ENCODE assay signal across 23 mouse cellular contexts in the genomic region with DNA sequence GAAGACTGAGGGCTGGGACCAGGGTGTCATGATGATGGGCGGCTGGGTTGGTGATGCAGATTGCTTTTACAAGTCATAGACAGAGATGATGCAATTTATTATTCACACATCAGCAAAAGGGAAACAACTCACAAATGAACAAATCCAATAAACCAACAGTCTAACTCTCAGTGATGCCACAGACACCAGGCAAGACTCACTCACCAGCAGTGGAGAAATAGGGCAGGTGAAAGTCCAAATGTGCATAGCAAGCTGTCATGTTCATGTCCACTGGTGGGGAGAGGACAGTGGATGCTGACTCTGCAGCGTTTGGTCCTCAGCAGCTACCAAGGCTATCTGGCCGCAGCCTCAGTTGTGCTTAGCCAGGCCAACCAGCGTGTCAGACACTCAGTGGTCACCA. TPM values are rescaled to one million over a fixed set of nuclear protein-coding genes. Genes with fewer than 3 reads are reported as not detected.
DNase-seq lines count a peak whose midpoint lies in the region; ATAC-seq and TF ChIP-seq lines count a peak whose summit lies in the region.
"Had no signal": no experiment of that assay in that cellular context is flagged by ENCODE, and none has a peak within 500 bp of the region (broad histone marks: within the 10 kb centered on the region; RNA-seq: fewer than 3 reads in every experiment).

No protein-coding gene starts in this region.

- no peaks in the 10 kb centered on the region for H3K9me3 ChIP-seq in forebrain, embryonic 10.5 days
- no peaks in the 10 kb centered on the region for H3K9me3 ChIP-seq in forebrain, embryonic 14.5 days (replicated peaks; ENCODE audit: control insufficient read depth, low read length)
- H3K9me3 ChIP-seq in kidney, postnatal 0 days (replicated peaks; ENCODE audit: low read length) = no peaks in the 10 kb centered on the region
- no peaks in the 10 kb centered on the region for H3K9me3 ChIP-seq in kidney, embryonic 14.5 days (ENCODE audit: control insufficient read depth, low read length)
- no peaks in the 10 kb centered on the region for H3K9me3 ChIP-seq in liver, postnatal 0 days (ENCODE audit: low read length)
- no peaks in the 10 kb centered on the region for H3K9me3 ChIP-seq in midbrain, embryonic 11.5 days (ENCODE audit: control insufficient read depth, low read length)
- no peaks in the 10 kb centered on the region for H3K9me3 ChIP-seq in midbrain, embryonic 15.5 days
- H3K9me3 ChIP-seq: embryonic facial prominence, embryonic 10.5 days; embryonic facial prominence, embryonic 12.5 days; forebrain, embryonic 12.5 days; forebrain, embryonic 15.5 days; G1E had no signal

- no peak overlapping the region for H3K9ac ChIP-seq in forebrain, embryonic 14.5 days (ENCODE audit: low read length)
- H3K9ac ChIP-seq in kidney, postnatal 0 days (ENCODE audit: low read depth, low read length) = no peak overlapping the region
- H3K9ac ChIP-seq in kidney, embryonic 14.5 days (ENCODE audit: low read depth, low read length) = no peak overlapping the region
- H3K9ac ChIP-seq in liver, postnatal 0 days (replicated peaks) = no peak overlapping the region
- no peak overlapping the region for H3K9ac ChIP-seq in midbrain, embryonic 11.5 days (ENCODE audit: low read length)
- H3K9ac ChIP-seq in midbrain, embryonic 15.5 days = no peak overlapping the region
- H3K9ac ChIP-seq: embryonic facial prominence, embryonic 12.5 days; forebrain, embryonic 12.5 days; forebrain, embryonic 15.5 days had no signal

- 87% methylated on average over 4 of the region's 4 CpGs for WGBS in forebrain, embryonic 10.5 days
- WGBS in forebrain, embryonic 14.5 days = 91% methylated on average over 4 of the region's 4 CpGs
- WGBS in kidney, postnatal 0 days = 83% methylated on average over 4 of the region's 4 CpGs
- 89% methylated on average over 4 of the region's 4 CpGs for WGBS in kidney, embryonic 14.5 days
- 71% methylated on average over 4 of the region's 4 CpGs for WGBS in liver, postnatal 0 days (ENCODE audit: insufficient replicate concordance)
- WGBS in midbrain, embryonic 11.5 days = 90% methylated on average over 4 of the region's 4 CpGs
- 90% methylated on average over 4 of the region's 4 CpGs for WGBS in midbrain, embryonic 15.5 days

- H3K36me3 ChIP-seq in forebrain, embryonic 10.5 days (replicated peaks) = no peaks in the 10 kb centered on the region
- no peaks in the 10 kb centered on the region for H3K36me3 ChIP-seq in forebrain, embryonic 14.5 days (ENCODE audit: control insufficient read depth, insufficient read depth, low read length)
- H3K36me3 ChIP-seq in kidney, postnatal 0 days (ENCODE audit: insufficient read depth, low read length) = no peaks in the 10 kb centered on the region
- H3K36me3 ChIP-seq in kidney, embryonic 14.5 days (ENCODE audit: control insufficient read depth, insufficient read depth, low read length) = no peaks in the 10 kb centered on the region
- H3K36me3 ChIP-seq in liver, postnatal 0 days (replicated peaks; ENCODE audit: insufficient read depth, low read length) = no peaks in the 10 kb centered on the region
- H3K36me3 ChIP-seq in midbrain, embryonic 11.5 days (ENCODE audit: control insufficient read depth, insufficient read depth, low read length) = no peaks in the 10 kb centered on the region
- no peaks in the 10 kb centered on the region for H3K36me3 ChIP-seq in midbrain, embryonic 15.5 days (replicated peaks)
- H3K36me3 ChIP-seq: embryonic facial prominence, embryonic 10.5 days; embryonic facial prominence, embryonic 12.5 days; forebrain, embryonic 12.5 days; forebrain, embryonic 15.5 days; G1E had no signal

- no peak for TF ChIP-seq CTCF in kidney, postnatal 0 days (IDR thresholded peaks at IDR 0.05; ENCODE audit: low read depth)
- no peak for TF ChIP-seq CTCF in liver, postnatal 0 days (IDR thresholded peaks at IDR 0.05; ENCODE audit: low read depth)

- H3K4me1 ChIP-seq in forebrain, embryonic 10.5 days = peaks cover 25% of the 10 kb centered on the region
- peaks cover 11% of the 10 kb centered on the region; the same call in 1 of the 2 replicates for H3K4me1 ChIP-seq in forebrain, embryonic 14.5 days (ENCODE audit: control insufficient read depth, insufficient read depth, low read length)
- no peaks in the 10 kb centered on the region for H3K4me1 ChIP-seq in kidney, postnatal 0 days (replicated peaks; ENCODE audit: insufficient read depth, low read length)
- H3K4me1 ChIP-seq in kidney, embryonic 14.5 days (ENCODE audit: control insufficient read depth, insufficient read depth, low read length) = 0 out of 2 replicates have a peak, but pooled peaks cover 3% of the 10 kb centered on the region
- no peaks in the 10 kb centered on the region for H3K4me1 ChIP-seq in liver, postnatal 0 days (ENCODE audit: insufficient read depth)
- peaks cover 8% of the 10 kb centered on the region for H3K4me1 ChIP-seq in midbrain, embryonic 11.5 days (ENCODE audit: control insufficient read depth, insufficient read depth, low read length)
- peaks cover 17% of the 10 kb centered on the region for H3K4me1 ChIP-seq in midbrain, embryonic 15.5 days

- DNase-seq in forebrain, embryonic 10.5 days (ENCODE audit: extremely low spot score, low spot score) = no peak
- DNase-seq in forebrain, embryonic 14.5 days (ENCODE audit: low spot score) = no peak
- no peak for DNase-seq in kidney, postnatal 0 days (ENCODE audit: low spot score)
- peak; percentile 23 for DNase-seq in liver, postnatal 0 days
- DNase-seq in liver = no peak
- DNase-seq in midbrain, embryonic 11.5 days (ENCODE audit: low spot score, missing footprints) = peak; percentile 14
- DNase-seq: adrenal gland, adult 8-10 months; B cell, adult 2 months; cerebellum, adult 11-12 months; cerebellum, adult 2 months; cerebellum, adult 9-10 months; cerebellum, postnatal 25 days had no signal

- ATAC-seq in forebrain, embryonic 14.5 days = no peak
- ATAC-seq in kidney, postnatal 0 days (replicated peaks; ENCODE audit: low FRiP score, low read depth) = peak; percentile 41; the same call in 1 of the 2 replicates
- no peak for ATAC-seq in kidney, embryonic 14.5 days (ENCODE audit: low FRiP score, low TSS enrichment)
- ATAC-seq in liver, postnatal 0 days = peak; percentile 90
- ATAC-seq in midbrain, embryonic 11.5 days (ENCODE audit: low FRiP score) = no peak
- no peak for ATAC-seq in midbrain, embryonic 15.5 days (replicated peaks)
- ATAC-seq: activated CD4-positive, CD25-positive, alpha-beta regulatory T cell, adult 4 months; CD4-positive, CD25-positive, alpha-beta regulatory T cell, adult 4 months; forebrain, embryonic 15.5 days had no signal

- no peak for TF ChIP-seq EP300 in liver, postnatal 0 days (IDR thresholded peaks at IDR 0.05; ENCODE audit: low read depth)

- H3K27me3 ChIP-seq in forebrain, embryonic 10.5 days (ENCODE audit: poor library complexity, severe bottlenecking) = 0 out of 2 replicates have a peak, but pooled peaks cover 8% of the 10 kb centered on the region
- no peaks in the 10 kb centered on the region for H3K27me3 ChIP-seq in forebrain, embryonic 14.5 days (replicated peaks; ENCODE audit: control insufficient read depth, insufficient read depth, low read length)
- no peaks in the 10 kb centered on the region for H3K27me3 ChIP-seq in kidney, postnatal 0 days (ENCODE audit: insufficient read depth, low read length)
- H3K27me3 ChIP-seq in kidney, embryonic 14.5 days (ENCODE audit: control insufficient read depth, insufficient read depth, low read length) = no peaks in the 10 kb centered on the region
- H3K27me3 ChIP-seq in liver, postnatal 0 days (ENCODE audit: insufficient read depth, low read length) = no peaks in the 10 kb centered on the region
- no peaks in the 10 kb centered on the region for H3K27me3 ChIP-seq in midbrain, embryonic 11.5 days (ENCODE audit: control insufficient read depth, insufficient read depth, low read length)
- H3K27me3 ChIP-seq in midbrain, embryonic 15.5 days (replicated peaks) = no peaks in the 10 kb centered on the region
- H3K27me3 ChIP-seq: embryonic facial prominence, embryonic 12.5 days; forebrain, embryonic 12.5 days; forebrain, embryonic 15.5 days; Patski had no signal

- peak overlapping the region; percentile 5; the same call in 1 of the 2 replicates for H3K27ac ChIP-seq in forebrain, embryonic 10.5 days
- H3K27ac ChIP-seq in forebrain, embryonic 14.5 days (ENCODE audit: low read depth, low read length) = no peak overlapping the region
- H3K27ac ChIP-seq in kidney, postnatal 0 days = no peak overlapping the region
- H3K27ac ChIP-seq in kidney, embryonic 14.5 days (ENCODE audit: low read depth, low read length) = no peak overlapping the region
- H3K27ac ChIP-seq in liver, postnatal 0 days (ENCODE audit: low read depth) = peak overlapping the region; percentile 84
- no peak overlapping the region for H3K27ac ChIP-seq in midbrain, embryonic 11.5 days (ENCODE audit: low read depth, low read length)
- H3K27ac ChIP-seq in midbrain, embryonic 15.5 days = no peak overlapping the region
- H3K27ac ChIP-seq: embryonic facial prominence, embryonic 10.5 days; embryonic facial prominence, embryonic 12.5 days; forebrain, embryonic 12.5 days; forebrain, embryonic 15.5 days had no signal

- H3K4me3 ChIP-seq in forebrain, embryonic 10.5 days = no peak overlapping the region
- H3K4me3 ChIP-seq in forebrain, embryonic 14.5 days (ENCODE audit: low read depth, low read length) = no peak overlapping the region
- no peak overlapping the region for H3K4me3 ChIP-seq in kidney, postnatal 0 days (replicated peaks; ENCODE audit: low read depth, low read length)
- no peak overlapping the region for H3K4me3 ChIP-seq in kidney, embryonic 14.5 days (ENCODE audit: low read length)
- no peak overlapping the region for H3K4me3 ChIP-seq in liver, postnatal 0 days (ENCODE audit: low read depth, low read length)
- H3K4me3 ChIP-seq in midbrain, embryonic 11.5 days (ENCODE audit: low read depth, low read length) = no peak overlapping the region
- H3K4me3 ChIP-seq in midbrain, embryonic 15.5 days = no peak overlapping the region
- H3K4me3 ChIP-seq: embryonic facial prominence, embryonic 10.5 days; embryonic facial prominence, embryonic 12.5 days; forebrain, embryonic 12.5 days; forebrain, embryonic 15.5 days had no signal

- no peak overlapping the region for H3K4me2 ChIP-seq in forebrain, embryonic 14.5 days (ENCODE audit: low read length)
- H3K4me2 ChIP-seq in kidney, postnatal 0 days (ENCODE audit: low read length) = no peak overlapping the region
- no peak overlapping the region for H3K4me2 ChIP-seq in kidney, embryonic 14.5 days (replicated peaks; ENCODE audit: low read depth, low read length)
- no peak overlapping the region for H3K4me2 ChIP-seq in liver, postnatal 0 days (ENCODE audit: low read depth, low read length)
- no peak overlapping the region for H3K4me2 ChIP-seq in midbrain, embryonic 11.5 days
- no peak overlapping the region for H3K4me2 ChIP-seq in midbrain, embryonic 15.5 days
- H3K4me2 ChIP-seq: embryonic facial prominence, embryonic 12.5 days; forebrain, embryonic 12.5 days; forebrain, embryonic 15.5 days had no signal

RNA-seq across cellular contexts. Expression of a gene that starts 26.9 kb away (rescaled TPM):
- polyA plus RNA-seq in forebrain, embryonic 10.5 days (2016; fragmentation: Nextera tagmentation; extraction: Ambion mirVana) = 0.10 TPM in 1 of 2 replicates, not detected in the other
- not detected in 2 replicates for polyA plus RNA-seq in forebrain, embryonic 14.5 days (2014; fragmentation: Nextera tagmentation; extraction: Ambion mirVana)
- polyA plus RNA-seq in kidney, postnatal 0 days (2015; fragmentation: Nextera tagmentation; extraction: Ambion mirVana) = 0.32 and 0.34 TPM in 2 replicates
- 0.11 TPM in 2 replicates for polyA plus RNA-seq in kidney, embryonic 14.5 days (2014; fragmentation: Nextera tagmentation; extraction: Ambion mirVana)
- polyA plus RNA-seq in liver, postnatal 0 days (2015; fragmentation: Nextera tagmentation; extraction: Ambion mirVana) = not detected in 2 replicates
- 0.16 TPM in 1 of 2 replicates, not detected in the other for polyA plus RNA-seq in midbrain, embryonic 11.5 days (2014; fragmentation: Nextera tagmentation; extraction: Ambion mirVana)
- polyA plus RNA-seq in midbrain, embryonic 15.5 days (2015; fragmentation: Nextera tagmentation; extraction: Ambion mirVana) = 0.06 and 0.23 TPM in 2 replicates
- polyA plus RNA-seq: activated CD4-positive, CD25-positive, alpha-beta regulatory T cell, adult 4 months; CD4-positive, CD25-positive, alpha-beta regulatory T cell, adult 4 months; cerebellum, adult 2 months; cortical plate, adult 2 months; G1E; Patski had no signal

Comparison
In these comparisons a context has a peak if more than half of its experiments do, and no peak if none do; other contexts are left out.
1. DNase-seq: peak in liver, postnatal 0 days (single experiment) and midbrain, embryonic 11.5 days (single experiment); none in forebrain, embryonic 10.5 days (single experiment), forebrain, embryonic 14.5 days (single experiment), kidney, postnatal 0 days (single experiment) and liver (single experiment).
2. H3K27ac ChIP-seq: peak in forebrain, embryonic 10.5 days (single experiment) and liver, postnatal 0 days (single experiment); none in forebrain, embryonic 14.5 days (single experiment), kidney, postnatal 0 days (single experiment), kidney, embryonic 14.5 days (single experiment), midbrain, embryonic 11.5 days (single experiment) and midbrain, embryonic 15.5 days (single experiment).
3. ATAC-seq: peak in kidney, postnatal 0 days (single experiment) and liver, postnatal 0 days (single experiment); none in forebrain, embryonic 14.5 days (single experiment), kidney, embryonic 14.5 days (single experiment), midbrain, embryonic 11.5 days (single experiment) and midbrain, embryonic 15.5 days (single experiment).